Mouse (Mus musculus) kidney, adult 2 months (tissue): ENCODE measurements around the gene Impdh2. TPM values are rescaled to one million over a fixed set of nuclear protein-coding genes. Genes with fewer than 3 reads are reported as not detected.

Experiments
- DNase-seq: peaks from one replicate; pipeline ENCODE4 v3.0.0; 2021
- H3K27ac ChIP-seq: fragments of 200-500 bp; 2 replicates; pipeline ENCODE4 v1.5.1; 2012; ENCODE audit warnings: low read depth, low read length, control low read depth, inconsistent platforms; ENCODE audit not compliant: insufficient read depth
- H3K27me3 ChIP-seq: fragments of 200-500 bp; replicated peaks from 2 replicates; pipeline ENCODE4 v1.6.1; 2012; ENCODE audit warnings: mild to moderate bottlenecking, moderate library complexity, low read length, inconsistent platforms; ENCODE audit not compliant: control insufficient read depth, insufficient read depth
- H3K36me3 ChIP-seq: fragments of 200-500 bp; 2 replicates; pipeline ENCODE4 v1.6.1; 2012; ENCODE audit warnings: mild to moderate bottlenecking, moderate library complexity, low read length, inconsistent platforms; ENCODE audit not compliant: control insufficient read depth, insufficient read depth
- H3K4me1 ChIP-seq: fragments of 200-500 bp; 2 replicates; pipeline ENCODE4 v1.6.1; 2011; ENCODE audit warnings: low read length; ENCODE audit not compliant: control insufficient read depth, insufficient read depth
- H3K4me3 ChIP-seq: fragments of 200-500 bp; 2 replicates; pipeline ENCODE4 v1.5.1; 2011; ENCODE audit warnings: mild to moderate bottlenecking, low read depth, low read length, control low read depth; ENCODE audit not compliant: insufficient read depth
- CTCF ChIP-seq: fragments of 200-500 bp; conservative IDR thresholded peaks from 2 replicates; pipeline ENCODE4 v1.5.1; 2011; ENCODE audit warnings: low read depth, mild to moderate bottlenecking, control low read depth, low read length, moderate library complexity, mixed read lengths; ENCODE audit not compliant: insufficient read depth, insufficient read length
- POLR2A ChIP-seq: fragments of 200-500 bp; IDR thresholded peaks from one replicate; pipeline ENCODE4 v1.6.1; 2011; ENCODE audit warnings: low read depth, low read length, control low read depth
- WGBS: fragments of 180-500 bp; shearing (Covaris S2); methylation state at CpG from one replicate; pipeline ENCODE4 v1.1.7; 2018; 5-methylcytosine and 5-hydroxymethylcytosine counted together
- polyA plus RNA-seq: library from polyadenylated mRNA; depleted of rRNA; stranded (reverse); fragments of >200 nt; gene quantifications from 2 replicates; pipeline ENCODE4 v1.2.3, GENCODE M21; 2012

Gene Impdh2
- polyA plus RNA-seq, 1 experiment: 60.0 TPM

- no peaks in the 10 kb centered on the region for H3K27me3 ChIP-seq
- TF ChIP-seq POLR2A: no peak
- TF ChIP-seq CTCF: no peak
- peaks cover 3% of the 10 kb centered on the region; the same call in 1 of the 2 replicates for H3K36me3 ChIP-seq
- DNase-seq: no peak
- no peak overlapping the region for H3K4me3 ChIP-seq
- 56% methylated on average over 3 of the region's 3 CpGs for WGBS
- no peak overlapping the region for H3K27ac ChIP-seq
- no peaks in the 10 kb centered on the region for H3K4me1 ChIP-seq
Measured at GRCm38 (mm10) chr9:108525400-108525799, 34.7 kb upstream of the Impdh2 start.

GRCm38 (mm10) chr9:108530954-108531353 lies 29.1 kb upstream of the Impdh2 start:
- 78% methylated on average over 1 of the region's 1 CpGs for WGBS
- H3K36me3 ChIP-seq: peaks cover 4% of the 10 kb centered on the region
- TF ChIP-seq POLR2A (no peak), CTCF (no peak)
- no peak overlapping the region for H3K4me3 ChIP-seq
- no peaks in the 10 kb centered on the region for H3K27me3 ChIP-seq
- no peaks in the 10 kb centered on the region for H3K4me1 ChIP-seq
- no peak overlapping the region for H3K27ac ChIP-seq
- no peak for DNase-seq

- Histone ChIP-seq H3K27me3 (no peaks in the 10 kb centered on the region), H3K36me3 (peaks cover 4% of the 10 kb centered on the region), H3K27ac (no peak overlapping the region), H3K4me3 (no peak overlapping the region), H3K4me1 (no peaks in the 10 kb centered on the region)
- no peak for DNase-seq
- no peak for TF ChIP-seq CTCF
- no peak for TF ChIP-seq POLR2A
- 88% methylated on average over 1 of the region's 1 CpGs for WGBS
Measured at GRCm38 (mm10) chr9:108531496-108531895, 28.6 kb upstream of the Impdh2 start.

GRCm38 (mm10) chr9:108540846-108541245 lies 19.2 kb upstream of the Impdh2 start:
- TF ChIP-seq POLR2A: no peak
- TF ChIP-seq CTCF: no peak
- Histone ChIP-seq H3K27me3 (no peaks in the 10 kb centered on the region), H3K4me3 (no peak overlapping the region), H3K4me1 (peaks cover 2% of the 10 kb centered on the region; the same call in 1 of the 2 replicates), H3K27ac (no peak overlapping the region), H3K36me3 (peaks cover 19% of the 10 kb centered on the region)
- DNase-seq: no peak

GRCm38 (mm10) chr9:108545986-108546385 lies 14.1 kb upstream of the Impdh2 start:
- Histone ChIP-seq H3K27ac (no peak overlapping the region), H3K36me3 (peaks cover 26% of the 10 kb centered on the region)
- 66% methylated on average over 3 of the region's 3 CpGs for WGBS

GRCm38 (mm10) chr9:108546875-108547274 lies 13.2 kb upstream of the Impdh2 start:
- no peak overlapping the region for H3K4me3 ChIP-seq
- WGBS: 85% methylated on average over 1 of the region's 1 CpGs
- H3K36me3 ChIP-seq: peaks cover 22% of the 10 kb centered on the region
- H3K27me3 ChIP-seq: no peaks in the 10 kb centered on the region
- DNase-seq: no peak
- TF ChIP-seq CTCF: no peak
- no peak for TF ChIP-seq POLR2A
- no peak overlapping the region for H3K27ac ChIP-seq
- peaks cover 3% of the 10 kb centered on the region; the same call in 1 of the 2 replicates for H3K4me1 ChIP-seq

More at GRCm38 (mm10) chr9:108545986-108546385, 14.1 kb upstream of the Impdh2 start:
- no peak for TF ChIP-seq POLR2A
- no peak for TF ChIP-seq CTCF
- Histone ChIP-seq H3K4me1 (peaks cover 3% of the 10 kb centered on the region; the same call in 1 of the 2 replicates), H3K4me3 (no peak overlapping the region), H3K27me3 (no peaks in the 10 kb centered on the region)
- no peak for DNase-seq

GRCm38 (mm10) chr9:108559169-108559568 lies 917 bp upstream of the Impdh2 start:
- H3K4me1 ChIP-seq: no peaks in the 10 kb centered on the region; the same call in 1 of the 2 replicates
- no peaks in the 10 kb centered on the region for H3K27me3 ChIP-seq
- 92% methylated on average over 4 of the region's 4 CpGs for WGBS
- no peak for TF ChIP-seq POLR2A
- no peak for TF ChIP-seq CTCF
- H3K27ac ChIP-seq: no peak overlapping the region
- DNase-seq: no peak
- H3K36me3 ChIP-seq: peaks cover 3% of the 10 kb centered on the region; the same call in 1 of the 2 replicates
- no peak overlapping the region for H3K4me3 ChIP-seq

GRCm38 (mm10) chr9:108563671-108564070 lies 3.6 kb downstream of the Impdh2 start:
- TF ChIP-seq CTCF (no peak), POLR2A (no peak)
- 88% methylated on average over 8 of the region's 8 CpGs for WGBS

More at GRCm38 (mm10) chr9:108563671-108564070, 3.6 kb downstream of the Impdh2 start:
- no peak for DNase-seq
- H3K4me1 ChIP-seq: peaks cover 6% of the 10 kb centered on the region; the same call in 1 of the 2 replicates
- H3K27ac ChIP-seq: no peak overlapping the region
- H3K36me3 ChIP-seq: no peaks in the 10 kb centered on the region
- no peak overlapping the region for H3K4me3 ChIP-seq
- no peaks in the 10 kb centered on the region for H3K27me3 ChIP-seq
